Mouse (Mus musculus): ENCODE measurements around the gene Ablim1. TPM values are rescaled to one million over a fixed set of nuclear protein-coding genes. Genes with fewer than 3 reads are reported as not detected.

Gene Ablim1
- polyA plus RNA-seq, 1 experiment from 2014 or later, result 63.2 TPM

DNA sequence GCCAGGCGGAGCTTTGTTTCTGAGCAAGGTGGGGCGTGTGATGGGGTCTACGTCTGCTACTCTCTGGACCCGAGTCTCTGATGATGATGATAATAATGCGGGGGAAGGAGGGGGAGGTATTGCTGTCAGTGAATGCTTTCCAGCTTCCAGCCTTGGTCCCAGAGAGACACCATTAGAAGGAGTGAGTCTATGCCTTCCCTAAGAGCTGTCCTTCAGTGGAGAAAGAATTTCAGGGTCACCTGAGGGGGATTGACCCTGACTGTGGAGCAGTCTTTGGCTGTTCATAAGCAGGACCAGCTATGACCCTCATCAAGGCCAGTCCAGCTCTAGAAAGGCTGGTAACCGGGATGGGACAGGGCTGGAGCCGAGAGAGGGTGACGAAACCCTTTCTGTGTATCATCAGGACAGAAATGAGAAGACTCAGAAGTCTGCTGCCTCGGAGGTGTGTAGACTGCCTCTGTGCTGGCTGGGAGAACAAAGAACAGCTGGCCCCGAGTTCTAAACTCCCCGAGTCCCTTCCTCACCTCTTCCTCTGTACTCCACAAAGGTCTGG lies 370 bp upstream of the Ablim1 start:
- no peak; the same call in 1 of the 2 replicates for ATAC-seq (ENCODE audit: low FRiP score, low read depth)

DNA sequence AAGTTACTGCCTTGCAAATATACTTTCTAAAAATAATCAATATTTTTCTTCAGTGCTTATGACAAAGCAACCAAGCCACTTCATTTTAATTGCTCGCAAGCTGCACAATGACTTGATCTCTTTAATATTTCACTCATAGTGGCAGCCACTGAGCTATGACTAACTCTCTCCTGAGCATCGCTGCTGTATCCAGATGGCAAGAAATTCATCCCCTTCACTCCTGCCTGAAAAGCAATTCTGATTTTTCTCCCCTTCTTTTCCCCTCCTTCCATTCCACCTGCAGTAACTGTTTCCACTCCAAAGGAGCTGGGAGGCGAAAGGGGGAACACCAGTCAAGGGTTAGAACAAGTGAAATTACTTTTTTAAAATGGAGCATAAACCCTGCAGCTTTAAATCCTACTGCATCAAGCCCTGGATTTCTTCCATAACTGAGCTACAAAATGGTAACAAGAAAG lies 801 bp downstream of the Ablim1 start:
- no peaks in the 10 kb centered on the region for H3K9me3 ChIP-seq
- no peaks in the 10 kb centered on the region for H3K36me3 ChIP-seq
- H3K4me2 ChIP-seq, result peak overlapping the region; percentile 70
- H3K27me3 ChIP-seq, result no peaks in the 10 kb centered on the region
- H3K9ac ChIP-seq, result peak overlapping the region; percentile 75
- peak overlapping the region; percentile 59 for H3K4me3 ChIP-seq
- WGBS, result 53% methylated on average over 3 of the region's 3 CpGs
- peaks cover 13% of the 10 kb centered on the region for H3K4me1 ChIP-seq (replicated peaks)
- H3K27ac ChIP-seq (replicated peaks), result peak overlapping the region; percentile 88
- ATAC-seq (ENCODE audit: low FRiP score, low read depth), result 0 out of 2 replicates have a peak, but pooled peaks have one; percentile 3

More for the DNA sequence above, 370 bp upstream of the Ablim1 start:
- Histone ChIP-seq H3K36me3 (no peaks in the 10 kb centered on the region), H3K27ac (replicated peaks) (peak overlapping the region; percentile 88), H3K9me3 (no peaks in the 10 kb centered on the region), H3K4me3 (peak overlapping the region; percentile 59), H3K9ac (peak overlapping the region; percentile 75), H3K4me2 (peak overlapping the region; percentile 70), H3K4me1 (replicated peaks) (peaks cover 13% of the 10 kb centered on the region), H3K27me3 (no peaks in the 10 kb centered on the region)
- 39% methylated on average over 11 of the region's 11 CpGs for WGBS

DNA sequence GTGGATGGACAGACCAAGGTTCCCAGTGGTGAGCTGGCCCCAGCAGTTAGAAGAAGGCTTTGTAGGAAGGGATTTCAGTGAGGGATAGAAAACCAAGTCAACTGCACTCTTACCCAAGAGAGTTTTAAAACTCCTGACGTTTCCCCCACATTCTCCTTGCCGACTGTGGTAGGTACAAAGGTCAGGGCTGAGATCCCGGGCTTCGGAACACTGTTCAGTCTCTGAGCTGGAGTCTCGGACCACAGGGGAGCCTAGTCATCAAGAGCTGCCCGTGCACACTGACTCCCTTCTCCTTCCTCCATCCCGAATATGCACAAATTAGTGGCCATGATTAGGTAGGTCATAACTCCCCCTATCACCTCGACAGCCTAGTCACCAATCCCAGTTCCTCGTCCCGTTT lies 1.5 kb downstream of the Ablim1 start:
- H3K4me3 ChIP-seq, result peak overlapping the region; percentile 59
- no peak for ATAC-seq (ENCODE audit: low FRiP score, low read depth)
- H3K36me3 ChIP-seq, result no peaks in the 10 kb centered on the region
- peak overlapping the region; percentile 70 for H3K4me2 ChIP-seq
- H3K9me3 ChIP-seq, result no peaks in the 10 kb centered on the region
- no peak overlapping the region for H3K27ac ChIP-seq (replicated peaks)
- no peak overlapping the region for H3K9ac ChIP-seq
- H3K4me1 ChIP-seq (replicated peaks), result peaks cover 13% of the 10 kb centered on the region
- WGBS, result 74% methylated on average over 10 of the region's 10 CpGs
- no peaks in the 10 kb centered on the region for H3K27me3 ChIP-seq

DNA sequence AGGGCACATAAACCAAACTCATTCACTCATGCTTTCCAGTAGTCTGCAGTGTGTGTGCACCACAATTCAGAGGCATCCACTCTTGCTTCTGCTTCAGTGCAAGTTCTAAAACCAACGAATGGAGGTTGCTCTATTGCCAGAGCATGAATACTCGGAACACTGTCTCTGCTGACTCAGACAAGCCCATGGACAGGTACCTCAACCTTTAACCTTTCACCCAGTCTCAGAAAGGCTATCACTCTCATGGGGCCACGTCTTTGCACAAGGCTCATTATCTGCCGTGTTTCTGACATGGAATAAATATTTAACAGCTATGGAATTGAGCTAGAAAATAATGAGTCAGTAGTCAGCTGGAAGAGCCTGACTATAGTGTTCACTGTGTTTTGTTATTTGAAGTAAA lies 4.7 kb downstream of the Ablim1 start:
- no peak overlapping the region for H3K4me2 ChIP-seq
- no peak overlapping the region for H3K9ac ChIP-seq
- H3K27me3 ChIP-seq, result no peaks in the 10 kb centered on the region
- peaks cover 7% of the 10 kb centered on the region for H3K4me1 ChIP-seq (replicated peaks)
- no peak for ATAC-seq (ENCODE audit: low FRiP score, low read depth)
- no peak overlapping the region for H3K27ac ChIP-seq (replicated peaks)
- H3K36me3 ChIP-seq, result no peaks in the 10 kb centered on the region
- 72% methylated on average over 4 of the region's 4 CpGs for WGBS
- H3K4me3 ChIP-seq, result no peak overlapping the region
- no peaks in the 10 kb centered on the region for H3K9me3 ChIP-seq

DNA sequence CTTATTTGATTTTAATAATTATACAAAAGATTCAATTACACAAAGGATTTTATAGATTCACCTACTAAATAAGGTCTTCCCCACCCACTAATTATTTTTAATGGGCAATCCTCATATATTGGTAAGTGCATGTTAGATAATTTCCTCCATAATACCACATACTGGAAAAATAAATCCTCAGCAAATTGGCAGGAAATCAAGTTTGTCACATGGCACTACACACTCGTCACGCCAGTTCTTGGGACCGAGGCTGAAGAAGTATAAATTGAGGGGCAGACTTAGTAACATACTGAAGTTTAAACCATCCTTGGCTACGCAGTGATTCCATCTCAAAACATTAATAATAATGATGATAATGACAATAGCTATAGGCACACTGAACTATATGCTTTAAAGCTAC lies 8.1 kb downstream of the Ablim1 start:
- no peaks in the 10 kb centered on the region for H3K4me1 ChIP-seq (replicated peaks)
- no peak overlapping the region for H3K9ac ChIP-seq
- H3K4me3 ChIP-seq, result no peak overlapping the region
- H3K36me3 ChIP-seq, result no peaks in the 10 kb centered on the region
- ATAC-seq (ENCODE audit: low FRiP score, low read depth), result no peak
- no peaks in the 10 kb centered on the region for H3K9me3 ChIP-seq
- H3K27ac ChIP-seq (replicated peaks), result no peak overlapping the region
- WGBS, result 68% methylated on average over 4 of the region's 4 CpGs
- H3K27me3 ChIP-seq, result no peaks in the 10 kb centered on the region
- H3K4me2 ChIP-seq, result no peak overlapping the region

DNA sequence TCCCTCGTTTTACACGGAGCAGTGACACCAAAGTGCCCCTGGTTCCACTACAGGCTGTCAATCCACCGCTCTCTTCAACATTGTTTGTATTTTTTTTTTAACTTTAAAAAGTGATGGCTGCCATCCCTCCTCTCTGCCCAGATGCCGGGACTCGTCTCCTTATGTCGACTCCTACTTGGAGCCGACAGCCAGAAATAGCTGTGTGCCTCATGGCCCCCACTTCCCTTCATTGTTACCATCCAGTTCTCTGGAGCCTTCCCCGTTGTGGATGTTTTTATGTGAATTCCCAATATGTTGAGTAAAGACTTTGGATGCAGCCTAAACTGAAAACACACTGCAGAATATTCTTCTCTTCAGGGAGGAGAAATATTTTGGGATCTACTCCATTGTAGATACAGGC lies 8.7 kb downstream of the Ablim1 start:
- no peak overlapping the region for H3K9ac ChIP-seq
- no peak overlapping the region for H3K4me2 ChIP-seq
- no peak overlapping the region for H3K4me3 ChIP-seq
- no peak for ATAC-seq (ENCODE audit: low FRiP score, low read depth)
- H3K36me3 ChIP-seq, result no peaks in the 10 kb centered on the region
- no peaks in the 10 kb centered on the region for H3K4me1 ChIP-seq (replicated peaks)
- H3K27me3 ChIP-seq, result no peaks in the 10 kb centered on the region
- H3K27ac ChIP-seq (replicated peaks), result no peak overlapping the region
- H3K9me3 ChIP-seq, result no peaks in the 10 kb centered on the region
- WGBS, result 76% methylated on average over 8 of the region's 8 CpGs

DNA sequence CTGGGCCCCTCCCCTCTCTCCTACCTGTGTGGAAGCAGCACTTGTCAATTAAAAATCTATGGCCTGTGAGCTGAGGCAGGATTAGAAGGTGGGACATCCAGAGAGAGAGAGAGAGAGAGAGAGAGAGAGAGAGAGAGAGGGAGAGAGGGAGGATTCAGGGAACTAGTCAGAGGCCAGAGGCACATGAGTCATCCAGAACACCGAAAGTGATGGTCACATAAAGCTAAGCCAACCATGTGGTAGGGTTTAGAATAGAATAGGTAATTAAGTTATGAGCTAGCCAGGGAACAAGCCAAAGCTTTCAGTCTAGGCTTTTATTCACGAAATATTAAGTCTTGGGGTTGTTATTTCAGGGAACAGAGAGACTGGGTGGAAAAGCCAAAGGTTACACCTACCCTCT lies 10.1 kb downstream of the Ablim1 start:
- 88% methylated on average over 2 of the region's 2 CpGs for WGBS
- no peaks in the 10 kb centered on the region for H3K27me3 ChIP-seq
- ATAC-seq (ENCODE audit: low FRiP score, low read depth), result no peak
- H3K9ac ChIP-seq, result no peak overlapping the region
- H3K36me3 ChIP-seq, result no peaks in the 10 kb centered on the region
- no peaks in the 10 kb centered on the region for H3K9me3 ChIP-seq
- H3K4me3 ChIP-seq, result no peak overlapping the region
- no peak overlapping the region for H3K27ac ChIP-seq (replicated peaks)
- no peaks in the 10 kb centered on the region for H3K4me1 ChIP-seq (replicated peaks)
- no peak overlapping the region for H3K4me2 ChIP-seq

DNA sequence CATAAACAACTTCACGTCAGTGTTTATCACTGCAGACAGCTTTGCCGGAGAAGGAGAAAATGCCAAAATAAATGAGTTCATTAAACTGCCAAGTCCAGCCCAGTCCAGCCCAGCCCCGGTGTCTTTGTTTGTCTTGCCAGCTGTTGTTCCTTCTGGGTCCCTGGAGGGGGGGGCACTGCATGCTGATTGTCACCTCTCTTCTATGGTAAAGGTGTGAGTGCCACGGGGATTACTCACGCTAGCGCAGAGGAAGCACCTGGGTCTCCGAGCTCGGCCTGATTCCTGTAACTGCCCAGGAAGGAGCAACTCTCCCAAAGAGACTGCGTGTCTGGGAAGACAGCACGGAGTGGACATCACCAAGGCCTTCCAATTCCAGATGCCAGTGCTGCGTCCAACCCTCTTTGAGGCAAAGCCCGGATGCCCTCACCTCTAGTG lies 12.7 kb downstream of the Ablim1 start:
- no peaks in the 10 kb centered on the region for H3K9me3 ChIP-seq
- H3K4me3 ChIP-seq, result no peak overlapping the region
- H3K27ac ChIP-seq (replicated peaks), result no peak overlapping the region
- H3K9ac ChIP-seq, result no peak overlapping the region
- 68% methylated on average over 12 of the region's 12 CpGs for WGBS
- no peaks in the 10 kb centered on the region for H3K4me1 ChIP-seq (replicated peaks)
- no peak overlapping the region for H3K4me2 ChIP-seq
- ATAC-seq (ENCODE audit: low FRiP score, low read depth), result no peak
- H3K27me3 ChIP-seq, result no peaks in the 10 kb centered on the region
- no peaks in the 10 kb centered on the region for H3K36me3 ChIP-seq

DNA sequence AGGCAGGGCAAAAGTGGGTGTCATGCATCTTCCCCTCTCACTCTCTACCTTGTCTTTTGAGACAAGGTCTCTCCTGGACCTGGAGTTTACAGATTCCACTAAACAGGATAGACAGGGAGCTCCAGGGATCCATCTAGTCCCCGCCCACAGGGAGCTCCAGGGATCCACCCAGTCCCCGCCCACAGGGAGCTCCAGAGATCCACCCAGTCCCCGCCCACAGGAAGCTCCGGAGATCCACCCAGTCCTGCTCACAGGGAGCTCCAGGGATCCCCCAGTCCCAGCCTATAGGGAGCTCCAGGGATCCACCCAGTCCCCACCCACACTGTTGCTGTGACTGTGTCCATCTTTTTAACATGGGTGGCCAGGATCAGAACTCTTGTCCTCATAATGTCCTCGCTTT lies 16.7 kb downstream of the Ablim1 start:
- no peak overlapping the region for H3K4me3 ChIP-seq
- H3K4me1 ChIP-seq (replicated peaks), result no peaks in the 10 kb centered on the region
- no peak for ATAC-seq (ENCODE audit: low FRiP score, low read depth)
- WGBS, result 77% methylated on average over 5 of the region's 5 CpGs
- no peak overlapping the region for H3K9ac ChIP-seq
- no peaks in the 10 kb centered on the region for H3K9me3 ChIP-seq
- no peaks in the 10 kb centered on the region for H3K36me3 ChIP-seq
- no peaks in the 10 kb centered on the region for H3K27me3 ChIP-seq
- no peak overlapping the region for H3K27ac ChIP-seq (replicated peaks)
- no peak overlapping the region for H3K4me2 ChIP-seq

DNA sequence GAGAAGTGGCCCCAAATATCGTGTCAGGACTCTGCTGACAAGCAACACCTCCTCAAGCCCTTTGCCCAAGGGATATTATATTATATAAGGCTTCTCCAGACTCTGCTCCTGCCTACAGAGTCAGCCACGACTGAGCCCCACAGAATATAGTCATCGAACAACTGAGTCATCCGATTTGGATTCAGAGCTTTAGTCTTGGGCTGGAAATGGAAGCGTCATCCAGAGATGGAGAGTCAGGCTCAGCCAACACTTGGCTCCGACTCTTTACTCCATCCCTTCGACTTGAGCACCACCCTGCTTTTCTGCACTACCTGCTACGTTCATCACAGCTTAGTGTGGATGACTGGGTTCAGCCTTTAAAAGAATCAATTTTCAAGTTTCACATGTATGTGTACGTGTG lies 17.3 kb downstream of the Ablim1 start:
- H3K27me3 ChIP-seq, result no peaks in the 10 kb centered on the region
- no peak for ATAC-seq (ENCODE audit: low FRiP score, low read depth)
- WGBS, result 96% methylated on average over 9 of the region's 9 CpGs
- no peaks in the 10 kb centered on the region for H3K36me3 ChIP-seq
- H3K4me2 ChIP-seq, result no peak overlapping the region
- no peak overlapping the region for H3K27ac ChIP-seq (replicated peaks)
- H3K4me1 ChIP-seq (replicated peaks), result no peaks in the 10 kb centered on the region
- H3K9ac ChIP-seq, result no peak overlapping the region
- H3K4me3 ChIP-seq, result no peak overlapping the region
- no peaks in the 10 kb centered on the region for H3K9me3 ChIP-seq

DNA sequence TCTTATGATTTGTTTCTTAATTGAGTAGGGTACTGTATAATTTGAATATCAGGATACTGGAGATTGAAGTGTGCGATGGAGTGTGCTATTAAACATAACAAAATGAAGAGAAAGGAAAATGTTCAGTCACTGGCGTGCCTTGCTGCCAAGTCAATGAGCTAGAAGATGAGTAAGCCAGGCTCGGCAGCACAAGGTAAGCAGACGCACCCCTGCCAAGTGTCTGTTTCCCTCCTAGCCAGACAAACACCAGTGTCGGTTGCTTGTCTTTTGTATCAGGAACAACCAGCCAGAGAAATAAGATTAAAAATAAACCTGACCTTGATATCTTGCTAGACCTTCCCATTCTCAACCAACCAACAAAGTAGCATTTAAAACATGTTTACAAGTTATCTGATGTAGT lies 18.2 kb downstream of the Ablim1 start:
- H3K4me2 ChIP-seq, result no peak overlapping the region
- H3K27ac ChIP-seq (replicated peaks), result no peak overlapping the region
- H3K36me3 ChIP-seq, result no peaks in the 10 kb centered on the region
- no peak overlapping the region for H3K9ac ChIP-seq
- WGBS, result 76% methylated on average over 5 of the region's 5 CpGs
- H3K9me3 ChIP-seq, result no peaks in the 10 kb centered on the region
- no peaks in the 10 kb centered on the region for H3K27me3 ChIP-seq
- no peak overlapping the region for H3K4me3 ChIP-seq
- H3K4me1 ChIP-seq (replicated peaks), result no peaks in the 10 kb centered on the region
- ATAC-seq (ENCODE audit: low FRiP score, low read depth), result no peak

DNA sequence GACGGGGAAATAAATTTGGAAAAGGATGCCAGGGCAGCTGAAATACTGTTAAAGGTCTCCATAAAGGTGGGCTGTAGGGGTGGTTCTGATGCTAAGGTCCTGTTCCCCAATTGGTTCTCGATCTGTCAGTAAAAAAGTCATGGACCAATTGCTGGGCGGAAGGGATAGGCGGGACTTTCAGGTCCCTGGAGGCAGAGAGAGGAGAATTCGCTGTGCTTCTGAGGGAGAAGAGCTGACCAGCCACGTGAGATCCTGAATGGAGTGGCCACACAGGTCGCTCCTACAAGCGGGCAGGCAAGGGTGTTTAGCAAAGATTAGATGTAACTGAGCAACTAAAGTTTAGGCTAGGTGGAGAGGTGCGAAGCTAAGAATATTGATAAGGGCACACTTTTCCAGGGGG lies 19.2 kb downstream of the Ablim1 start:
- no peak overlapping the region for H3K4me3 ChIP-seq
- H3K4me1 ChIP-seq (replicated peaks), result no peaks in the 10 kb centered on the region
- ATAC-seq (ENCODE audit: low FRiP score, low read depth), result no peak
- no peak overlapping the region for H3K9ac ChIP-seq
- no peak overlapping the region for H3K27ac ChIP-seq (replicated peaks)
- H3K4me2 ChIP-seq, result no peak overlapping the region
- 67% methylated on average over 9 of the region's 9 CpGs for WGBS
- H3K9me3 ChIP-seq, result no peaks in the 10 kb centered on the region
- no peaks in the 10 kb centered on the region for H3K36me3 ChIP-seq
- no peaks in the 10 kb centered on the region for H3K27me3 ChIP-seq

DNA sequence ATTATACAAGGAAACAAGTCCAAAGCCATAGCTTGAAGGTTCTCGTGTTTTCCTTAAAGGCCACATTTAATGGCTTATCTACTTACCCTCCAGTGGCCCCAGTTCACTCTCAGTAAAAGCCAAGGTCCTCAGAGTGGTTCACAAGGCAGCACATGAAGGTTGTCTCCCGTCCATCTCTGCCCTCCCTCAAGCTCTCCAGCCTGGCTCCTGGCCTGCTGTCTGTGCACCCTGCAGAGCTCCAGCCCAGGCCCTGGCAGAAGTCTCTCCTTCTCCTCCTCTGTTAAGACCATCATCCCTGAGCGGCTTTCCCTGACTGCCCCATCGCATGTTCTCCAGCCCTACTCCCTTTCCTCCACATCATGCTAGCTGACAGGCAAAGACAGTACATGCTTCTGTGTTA lies 20.4 kb downstream of the Ablim1 start:
- H3K4me1 ChIP-seq (replicated peaks), result no peaks in the 10 kb centered on the region
- H3K9me3 ChIP-seq, result no peaks in the 10 kb centered on the region
- H3K27me3 ChIP-seq, result no peaks in the 10 kb centered on the region
- no peak for ATAC-seq (ENCODE audit: low FRiP score, low read depth)
- no peaks in the 10 kb centered on the region for H3K36me3 ChIP-seq
- no peak overlapping the region for H3K4me2 ChIP-seq
- no peak overlapping the region for H3K9ac ChIP-seq
- no peak overlapping the region for H3K27ac ChIP-seq (replicated peaks)
- WGBS, result 82% methylated on average over 4 of the region's 4 CpGs
- no peak overlapping the region for H3K4me3 ChIP-seq

Measured in hindbrain, embryonic 15.5 days (tissue).